Mouse (Mus musculus) erythroblast, embryonic 14.5 days (primary cell): ENCODE data around the gene Vmn1r37. TPM values are rescaled to one million over a fixed set of nuclear protein-coding genes. Genes with fewer than 3 reads are reported as not detected.
"Not testable (repeated sequence)": the region's sequence is repeated elsewhere in the genome, so short reads cannot be mapped to it uniquely, and the experiment has no call there.

ENCODE experiments used
- H3K27me3 ChIP-seq: 2 replicates; pipeline ENCODE4 v1.6.1; 2012; ENCODE audit warnings: inconsistent platforms; ENCODE audit not compliant: control insufficient read depth
- H3K36me3 ChIP-seq: 2 replicates; pipeline ENCODE4 v1.6.1; 2012; ENCODE audit warnings: mild to moderate bottlenecking, inconsistent platforms; ENCODE audit not compliant: control insufficient read depth
- H3K4me1 ChIP-seq: 2 replicates; pipeline ENCODE4 v1.6.1; 2012; ENCODE audit warnings: inconsistent platforms; ENCODE audit not compliant: control insufficient read depth
- H3K4me3 ChIP-seq: replicated peaks from 2 replicates; pipeline ENCODE3; 2012; ENCODE audit warnings: moderate library complexity, mild to moderate bottlenecking, inconsistent platforms
- H3K9me3 ChIP-seq: 2 replicates; pipeline ENCODE4 v1.6.1; 2012; ENCODE audit warnings: low read length, inconsistent platforms, mixed read lengths; ENCODE audit not compliant: control insufficient read depth
- GATA1 ChIP-seq: IDR thresholded peaks from 2 replicates; pipeline ENCODE4 v1.6.1; 2012; ENCODE audit warnings: low read length, inconsistent platforms, mixed read lengths
- TAL1 ChIP-seq: IDR thresholded peaks from 3 replicates; pipeline ENCODE4 v1.6.1; 2012; ENCODE audit warnings: low read length, inconsistent platforms, mixed read lengths
- polyA plus RNA-seq: library from polyadenylated mRNA; stranded (reverse); fragments of >175 nt; gene quantifications from 2 replicates; pipeline ENCODE4 v1.2.3, GENCODE M21; 2012

Vmn1r37 gene
- not detected in 2 replicates for polyA plus RNA-seq

GRCm38 (mm10) chr6:66729082-66729481 lies at the start of gene Vmn1r37:
Gene Vmn1r37 (plus strand): TSS chr6:66729382.
- H3K4me3 ChIP-seq, H3K27me3 ChIP-seq, H3K4me1 ChIP-seq, H3K9me3 ChIP-seq, H3K36me3 ChIP-seq: not testable (repeated sequence)

GRCm38 (mm10) chr6:66685806-66686205 lies 43.4 kb upstream of the Vmn1r37 start, which contains the start of gene Vmn1r35:
Gene Vmn1r35 (minus strand): TSS chr6:66685906.
- no peaks in the 10 kb centered on the region for H3K9me3 ChIP-seq
- TF ChIP-seq GATA1 (no peak), TAL1 (no peak)
- H3K4me1 ChIP-seq: no peaks in the 10 kb centered on the region
- H3K4me3 ChIP-seq: no peak within 1 kb of the TSS
- H3K36me3 ChIP-seq: no peaks in the 10 kb centered on the region
- no peaks in the 10 kb centered on the region for H3K27me3 ChIP-seq

GRCm38 (mm10) chr6:66708901-66709300 lies 20.3 kb upstream of the Vmn1r37 start:
- H3K27me3 ChIP-seq: no peaks in the 10 kb centered on the region
- H3K9me3 ChIP-seq: no peaks in the 10 kb centered on the region
- H3K36me3 ChIP-seq: no peaks in the 10 kb centered on the region
- TF ChIP-seq GATA1 (no peak), TAL1 (no peak)
- no peaks in the 10 kb centered on the region for H3K4me1 ChIP-seq
- no peak overlapping the region for H3K4me3 ChIP-seq

GRCm38 (mm10) chr6:66713854-66714253 lies 15.3 kb upstream of the Vmn1r37 start:
- H3K9me3 ChIP-seq: no peaks in the 10 kb centered on the region
- H3K36me3 ChIP-seq: no peaks in the 10 kb centered on the region
- H3K4me3 ChIP-seq: no peak overlapping the region
- no peaks in the 10 kb centered on the region for H3K4me1 ChIP-seq
- TF ChIP-seq TAL1 (no peak), GATA1 (no peak)
- no peaks in the 10 kb centered on the region for H3K27me3 ChIP-seq

GRCm38 (mm10) chr6:66719068-66719467 lies 10.1 kb upstream of the Vmn1r37 start, which contains the start of gene Vmn1r36:
Gene Vmn1r36 (minus strand): TSS chr6:66719168.
- not testable (repeated sequence) for H3K27me3 ChIP-seq, H3K4me3 ChIP-seq, H3K4me1 ChIP-seq, H3K9me3 ChIP-seq, H3K36me3 ChIP-seq

- not testable (repeated sequence) for H3K36me3 ChIP-seq, H3K9me3 ChIP-seq
Measured at GRCm38 (mm10) chr6:66782527-66782926, 53.3 kb downstream of the Vmn1r37 start, which contains the start of gene Vmn1r38. Gene Vmn1r38 (minus strand): TSS chr6:66782627.

More at GRCm38 (mm10) chr6:66782527-66782926, 53.3 kb downstream of the Vmn1r37 start, which contains the start of gene Vmn1r38:
- H3K4me3 ChIP-seq, H3K27me3 ChIP-seq, H3K4me1 ChIP-seq: not testable (repeated sequence)

Other genes with a start within 250 kb of the Vmn1r37 start
- 0.69 and 1.2 TPM in 2 replicates for gene Mad2l1, start 194.0 kb upstream of the Vmn1r37 start, polyA plus RNA-seq
- gene Vmn1r32, start 169.3 kb upstream of the Vmn1r37 start, polyA plus RNA-seq: not detected in 2 replicates
- 0.03 TPM in 1 of 2 replicates, not detected in the other for gene Vmn1r33, start 111.1 kb upstream of the Vmn1r37 start, polyA plus RNA-seq
- not detected in 2 replicates for gene Vmn1r34, start 85.5 kb upstream of the Vmn1r37 start, polyA plus RNA-seq
- gene Vmn1r35, start 43.5 kb upstream of the Vmn1r37 start, polyA plus RNA-seq: not detected in 2 replicates
- not detected in 2 replicates for gene Vmn1r36, start 10.2 kb upstream of the Vmn1r37 start, polyA plus RNA-seq
- not detected in 2 replicates for gene Vmn1r38, start 53.2 kb downstream of the Vmn1r37 start, polyA plus RNA-seq
- gene Vmn1r39, start 81.2 kb downstream of the Vmn1r37 start, polyA plus RNA-seq: not detected in 2 replicates
- 0.04 and 0.36 TPM in 2 replicates for gene Gng12, start 167.0 kb downstream of the Vmn1r37 start, polyA plus RNA-seq